Mouse (Mus musculus): ENCODE measurements around the gene Car10. TPM values are rescaled to one million over a fixed set of nuclear protein-coding genes. Genes with fewer than 3 reads are reported as not detected.

Gene Car10
- polyA plus RNA-seq, 1 experiment = not detected

- no peaks in the 10 kb centered on the region for H3K79me2 ChIP-seq (ENCODE audit: control insufficient read depth, insufficient read depth)
- no peak overlapping the region for H3K4me2 ChIP-seq (ENCODE audit: low read depth)
- TF ChIP-seq TCF3 (IDR thresholded peaks at IDR 0.05; ENCODE audit: insufficient read length, low read depth) (no peak), POLR2A (IDR thresholded peaks at IDR 0.05; ENCODE audit: insufficient read length, low read depth) (no peak), SRF (IDR thresholded peaks at IDR 0.05; ENCODE audit: control insufficient read depth, insufficient read length, low read depth) (no peak)
- H3K4me3 ChIP-seq = no peak overlapping the region
- H3K27me3 ChIP-seq (ENCODE audit: control insufficient read depth, insufficient read depth, insufficient read length) = peaks cover 7% of the 10 kb centered on the region
- no peak overlapping the region for H3ac ChIP-seq (ENCODE audit: control insufficient read depth, insufficient read length)
- H3K36me3 ChIP-seq (ENCODE audit: control insufficient read depth, insufficient read depth) = no peaks in the 10 kb centered on the region
These were observed 3.3 kb downstream of the Car10 start for GRCm38 (mm10) chr11:93101106-93101505.

- Histone ChIP-seq H3K36me3 (ENCODE audit: control insufficient read depth, insufficient read depth) (no peaks in the 10 kb centered on the region), H3ac (ENCODE audit: control insufficient read depth, insufficient read length) (no peak overlapping the region), H3K79me2 (ENCODE audit: control insufficient read depth, insufficient read depth) (no peaks in the 10 kb centered on the region), H3K27me3 (ENCODE audit: control insufficient read depth, insufficient read depth, insufficient read length) (peaks cover 7% of the 10 kb centered on the region), H3K4me2 (ENCODE audit: low read depth) (no peak overlapping the region), H3K4me3 (no peak overlapping the region)
- TF ChIP-seq POLR2A (IDR thresholded peaks at IDR 0.05; ENCODE audit: insufficient read length, low read depth) (no peak), POLR2AphosphoS2 (IDR thresholded peaks at IDR 0.05; ENCODE audit: insufficient read length, low read depth) (no peak), MYOG (IDR thresholded peaks at IDR 0.05; ENCODE audit: control insufficient read depth in 1 of 3, insufficient read depth in 1 of 3, insufficient read length in 2 of 3, low read depth in 2 of 3) (no peak), SRF (IDR thresholded peaks at IDR 0.05; ENCODE audit: control insufficient read depth, insufficient read length, low read depth) (no peak), USF1 (IDR thresholded peaks at IDR 0.05; ENCODE audit: low read depth) (no peak), TCF3 (IDR thresholded peaks at IDR 0.05; ENCODE audit: insufficient read length, low read depth) (no peak), E2F4 (IDR thresholded peaks at IDR 0.05; ENCODE audit: insufficient read depth) (no peak), MYOD1 (IDR thresholded peaks at IDR 0.05; ENCODE audit: control insufficient read depth in 1 of 3, insufficient read length in 2 of 3, low read depth in 2 of 3) (no peak), TCF12 (IDR thresholded peaks at IDR 0.05; ENCODE audit: insufficient read depth, poor library complexity, severe bottlenecking) (no peak), MAX (IDR thresholded peaks at IDR 0.05; ENCODE audit: low read depth) (no peak), CEBPB (IDR thresholded peaks at IDR 0.05; ENCODE audit: insufficient read depth, poor library complexity, severe bottlenecking) (no peak), REST (IDR thresholded peaks at IDR 0.05; ENCODE audit: insufficient read depth, insufficient read length) (no peak)
These were observed 4.5 kb downstream of the Car10 start for GRCm38 (mm10) chr11:93102321-93102720.

GRCm38 (mm10) chr11:93103101-93103815 lies 5.4 kb downstream of the Car10 start:
- no peak overlapping the region for H3ac ChIP-seq (ENCODE audit: control insufficient read depth, insufficient read length)
- no peak overlapping the region for H3K4me3 ChIP-seq
- no peak overlapping the region for H3K4me2 ChIP-seq (ENCODE audit: low read depth)
- peaks cover 7% of the 10 kb centered on the region for H3K27me3 ChIP-seq (ENCODE audit: control insufficient read depth, insufficient read depth, insufficient read length)
- H3K36me3 ChIP-seq (ENCODE audit: control insufficient read depth, insufficient read depth) = no peaks in the 10 kb centered on the region
- TF ChIP-seq SRF (IDR thresholded peaks at IDR 0.05; ENCODE audit: control insufficient read depth, insufficient read length, low read depth) (no peak), POLR2AphosphoS2 (IDR thresholded peaks at IDR 0.05; ENCODE audit: insufficient read length, low read depth) (no peak), MAX (IDR thresholded peaks at IDR 0.05; ENCODE audit: low read depth) (no peak), POLR2A (IDR thresholded peaks at IDR 0.05; ENCODE audit: insufficient read length, low read depth) (no peak), TCF3 (IDR thresholded peaks at IDR 0.05; ENCODE audit: insufficient read length, low read depth) (no peak), TCF12 (IDR thresholded peaks at IDR 0.05; ENCODE audit: insufficient read depth, poor library complexity, severe bottlenecking) (no peak), MYOG (IDR thresholded peaks at IDR 0.05; ENCODE audit: control insufficient read depth in 1 of 3, insufficient read depth in 1 of 3, insufficient read length in 2 of 3, low read depth in 2 of 3) (no peak), CEBPB (IDR thresholded peaks at IDR 0.05; ENCODE audit: insufficient read depth, poor library complexity, severe bottlenecking) (no peak)
- no peaks in the 10 kb centered on the region for H3K79me2 ChIP-seq (ENCODE audit: control insufficient read depth, insufficient read depth)

GRCm38 (mm10) chr11:93109451-93109850 lies 11.6 kb downstream of the Car10 start:
- Histone ChIP-seq H3K4me3 (no peak overlapping the region), H3K27me3 (ENCODE audit: control insufficient read depth, insufficient read depth, insufficient read length) (no peaks in the 10 kb centered on the region), H3ac (ENCODE audit: control insufficient read depth, insufficient read length) (no peak overlapping the region), H3K36me3 (ENCODE audit: control insufficient read depth, insufficient read depth) (no peaks in the 10 kb centered on the region), H3K4me2 (ENCODE audit: low read depth) (no peak overlapping the region), H3K79me2 (ENCODE audit: control insufficient read depth, insufficient read depth) (no peaks in the 10 kb centered on the region)
- TF ChIP-seq USF1 (IDR thresholded peaks at IDR 0.05; ENCODE audit: low read depth) (no peak), REST (IDR thresholded peaks at IDR 0.05; ENCODE audit: insufficient read depth, insufficient read length) (no peak), MYOD1 (IDR thresholded peaks at IDR 0.05; ENCODE audit: control insufficient read depth in 1 of 3, insufficient read length in 2 of 3, low read depth in 2 of 3) (no peak), E2F4 (IDR thresholded peaks at IDR 0.05; ENCODE audit: insufficient read depth) (no peak), TCF12 (IDR thresholded peaks at IDR 0.05; ENCODE audit: insufficient read depth, poor library complexity, severe bottlenecking) (no peak), SRF (IDR thresholded peaks at IDR 0.05; ENCODE audit: control insufficient read depth, insufficient read length, low read depth) (no peak), MAX (IDR thresholded peaks at IDR 0.05; ENCODE audit: low read depth) (no peak), POLR2A (IDR thresholded peaks at IDR 0.05; ENCODE audit: insufficient read length, low read depth) (no peak), CEBPB (IDR thresholded peaks at IDR 0.05; ENCODE audit: insufficient read depth, poor library complexity, severe bottlenecking) (no peak), TCF3 (IDR thresholded peaks at IDR 0.05; ENCODE audit: insufficient read length, low read depth) (no peak), MYOG (IDR thresholded peaks at IDR 0.05; ENCODE audit: control insufficient read depth in 1 of 3, insufficient read depth in 1 of 3, insufficient read length in 2 of 3, low read depth in 2 of 3) (no peak), POLR2AphosphoS2 (IDR thresholded peaks at IDR 0.05; ENCODE audit: insufficient read length, low read depth) (no peak)
